Mouse (Mus musculus) G1E-ER4 (cell line): Measurements from ENCODE around the gene 6330409D20Rik. TPM values are rescaled to one million over a fixed set of nuclear protein-coding genes. Genes with fewer than 3 reads are reported as not detected.

ENCODE experiments used
- GATA1 ChIP-seq: IDR thresholded peaks from one replicate; pipeline ENCODE4 v1.8.0; 2012; ENCODE audit warnings: low read length, inconsistent platforms
- polyA plus RNA-seq: library from polyadenylated mRNA; stranded (reverse); fragments of >175 nt; gene quantifications from 2 replicates; pipeline ENCODE4 v1.2.3, GENCODE M21; 2012

The 6330409D20Rik gene
- polyA plus RNA-seq, 1 experiment = not detected

- no peak for TF ChIP-seq GATA1
Measured at GRCm38 (mm10) chr2:32700966-32701743, 39.7 kb downstream of the 6330409D20Rik start.

- no peak for TF ChIP-seq GATA1
Measured at GRCm38 (mm10) chr2:32699680-32700079, 41.1 kb downstream of the 6330409D20Rik start.

- no peak for TF ChIP-seq GATA1
Measured at GRCm38 (mm10) chr2:32694691-32695090, 46.1 kb downstream of the 6330409D20Rik start.

- TF ChIP-seq GATA1 = peak; percentile 37
Measured at GRCm38 (mm10) chr2:32693823-32694411, 46.9 kb downstream of the 6330409D20Rik start.

GRCm38 (mm10) chr2:32693282-32693681, 47.5 kb downstream of the 6330409D20Rik start:
- no peak for TF ChIP-seq GATA1

- TF ChIP-seq GATA1 = no peak
Measured at GRCm38 (mm10) chr2:32692496-32692895, 48.3 kb downstream of the 6330409D20Rik start.

GRCm38 (mm10) chr2:32691041-32691440, 49.8 kb downstream of the 6330409D20Rik start:
- TF ChIP-seq GATA1 = no peak

- no peak for TF ChIP-seq GATA1
Measured at GRCm38 (mm10) chr2:32689420-32689819, 51.4 kb downstream of the 6330409D20Rik start.

GRCm38 (mm10) chr2:32687562-32687961, 53.3 kb downstream of the 6330409D20Rik start:
- no peak for TF ChIP-seq GATA1

- TF ChIP-seq GATA1 = no peak
Measured at GRCm38 (mm10) chr2:32686640-32687039, 54.2 kb downstream of the 6330409D20Rik start.

- no peak for TF ChIP-seq GATA1
Measured at GRCm38 (mm10) chr2:32685807-32686206, 55.0 kb downstream of the 6330409D20Rik start.

GRCm38 (mm10) chr2:32684681-32685428, 56.0 kb downstream of the 6330409D20Rik start:
- no peak for TF ChIP-seq GATA1

- no peak for TF ChIP-seq GATA1
Measured at GRCm38 (mm10) chr2:32683701-32684100, 57.1 kb downstream of the 6330409D20Rik start.

GRCm38 (mm10) chr2:32682721-32683417, 57.9 kb downstream of the 6330409D20Rik start:
- no peak for TF ChIP-seq GATA1

Other genes starting within 250 kb of the 6330409D20Rik start
- gene Fam102a, start 205.7 kb downstream of the 6330409D20Rik start, polyA plus RNA-seq = 11.4 and 12.0 TPM in 2 replicates
- gene Dpm2, start 170.2 kb downstream of the 6330409D20Rik start, polyA plus RNA-seq = 7.4 and 8.5 TPM in 2 replicates
- gene Pip5kl1, start 166.2 kb downstream of the 6330409D20Rik start, polyA plus RNA-seq = 0.36 TPM in 1 of 2 replicates, not detected in the other
- gene 9430097D07Rik, start 165.3 kb downstream of the 6330409D20Rik start, polyA plus RNA-seq = not detected in 2 replicates
- 25.5 and 29.4 TPM in 2 replicates for gene St6galnac4, start 153.9 kb downstream of the 6330409D20Rik start, polyA plus RNA-seq
- gene St6galnac6, start 141.3 kb downstream of the 6330409D20Rik start, polyA plus RNA-seq = 47.5 and 58.6 TPM in 2 replicates
- 0.63 and 0.94 TPM in 2 replicates for gene Ak1, start 119.3 kb downstream of the 6330409D20Rik start, polyA plus RNA-seq
- 0.31 and 0.61 TPM in 2 replicates for gene Eng, start 94.4 kb downstream of the 6330409D20Rik start, polyA plus RNA-seq
- gene Fpgs, start 36.9 kb downstream of the 6330409D20Rik start, polyA plus RNA-seq = 116 and 172 TPM in 2 replicates
- gene Cdk9, start 27.9 kb downstream of the 6330409D20Rik start, polyA plus RNA-seq = 76.1 and 131 TPM in 2 replicates
- gene Sh2d3c, start 20.0 kb downstream of the 6330409D20Rik start, polyA plus RNA-seq = not detected in 2 replicates
- gene Tor2a, start 16.2 kb upstream of the 6330409D20Rik start, polyA plus RNA-seq = 37.0 and 41.8 TPM in 2 replicates
- 0.02 TPM in 1 of 2 replicates, not detected in the other for gene Ttc16, start 34.6 kb upstream of the 6330409D20Rik start, polyA plus RNA-seq
- 5.8 and 7.0 TPM in 2 replicates for gene Ptrh1, start 34.8 kb upstream of the 6330409D20Rik start, polyA plus RNA-seq
- gene Cfap157, start 43.4 kb upstream of the 6330409D20Rik start, polyA plus RNA-seq = not detected in 2 replicates
- gene Stxbp1, start 106.2 kb upstream of the 6330409D20Rik start, polyA plus RNA-seq = 2.3 and 2.6 TPM in 2 replicates
- gene Fam129b, start 135.1 kb upstream of the 6330409D20Rik start, polyA plus RNA-seq = not detected in 2 replicates
- gene Rpl12, start 220.5 kb upstream of the 6330409D20Rik start, polyA plus RNA-seq = 2,198 and 2,455 TPM in 2 replicates
- 9.1 TPM in 2 replicates for gene Lrsam1, start 220.6 kb upstream of the 6330409D20Rik start, polyA plus RNA-seq
- gene Slc2a8, start 241.1 kb upstream of the 6330409D20Rik start, polyA plus RNA-seq = 36.1 and 63.5 TPM in 2 replicates